Mouse (Mus musculus): ENCODE measurements around the gene Grik2.
A peak's percentile ranks its signal among the peaks of the same experiment; 100 is the strongest.
"Not testable (repeated sequence)": the region's sequence is repeated elsewhere in the genome, so short reads cannot be mapped to it uniquely, and the experiment has no call there.

Gene Grik2

GRCm38 (mm10) chr10:49652320-49652719 is 136.2 kb downstream of the Grik2 start:
- DNase-seq (ENCODE audit: low read depth, low spot score): peak; percentile 55

- DNase-seq (ENCODE audit: low read depth, low spot score): no peak
These were observed 141.4 kb downstream of the Grik2 start for GRCm38 (mm10) chr10:49647116-49647515.

- DNase-seq (ENCODE audit: low read depth, low spot score): no peak
These were observed 148.7 kb downstream of the Grik2 start for GRCm38 (mm10) chr10:49639901-49640300.

GRCm38 (mm10) chr10:49623951-49624350 is 164.6 kb downstream of the Grik2 start:
- no peak for DNase-seq (ENCODE audit: low read depth, low spot score)

GRCm38 (mm10) chr10:49597652-49598051 is 190.9 kb downstream of the Grik2 start:
- peak; percentile 22 for DNase-seq (ENCODE audit: low read depth, low spot score)

GRCm38 (mm10) chr10:49573514-49573913 is 215.1 kb downstream of the Grik2 start:
- DNase-seq (ENCODE audit: low read depth, low spot score): no peak

- DNase-seq (ENCODE audit: low read depth, low spot score): no peak
These were observed 228.6 kb downstream of the Grik2 start for GRCm38 (mm10) chr10:49559872-49560407.

GRCm38 (mm10) chr10:49542249-49542648 is 246.3 kb downstream of the Grik2 start:
- DNase-seq (ENCODE audit: low read depth, low spot score): no peak

GRCm38 (mm10) chr10:49519752-49520151 is 268.8 kb downstream of the Grik2 start:
- DNase-seq (ENCODE audit: low read depth, low spot score): no peak

GRCm38 (mm10) chr10:49500628-49501027 is 287.9 kb downstream of the Grik2 start:
- DNase-seq (ENCODE audit: low read depth, low spot score): no peak

GRCm38 (mm10) chr10:49497302-49497701 is 291.3 kb downstream of the Grik2 start:
- DNase-seq (ENCODE audit: low read depth, low spot score): no peak

GRCm38 (mm10) chr10:49481439-49481838 is 307.1 kb downstream of the Grik2 start:
- DNase-seq (ENCODE audit: low read depth, low spot score): no peak

- no peak for DNase-seq (ENCODE audit: low read depth, low spot score)
These were observed 308.3 kb downstream of the Grik2 start for GRCm38 (mm10) chr10:49480085-49480749.

- DNase-seq (ENCODE audit: low read depth, low spot score): no peak
These were observed 315.0 kb downstream of the Grik2 start for GRCm38 (mm10) chr10:49473613-49474012.

GRCm38 (mm10) chr10:49456791-49457190 is 331.8 kb downstream of the Grik2 start:
- DNase-seq (ENCODE audit: low read depth, low spot score): no peak

- no peak for DNase-seq (ENCODE audit: low read depth, low spot score)
These were observed 335.0 kb downstream of the Grik2 start for GRCm38 (mm10) chr10:49453535-49453934.

GRCm38 (mm10) chr10:49441369-49441768 is 347.2 kb downstream of the Grik2 start:
- DNase-seq (ENCODE audit: low read depth, low spot score): no peak

- DNase-seq (ENCODE audit: low read depth, low spot score): no peak
These were observed 351.5 kb downstream of the Grik2 start for GRCm38 (mm10) chr10:49437057-49437456.

GRCm38 (mm10) chr10:49436301-49436700 is 352.3 kb downstream of the Grik2 start:
- peak; percentile 83 for DNase-seq (ENCODE audit: low read depth, low spot score)

- no peak for DNase-seq (ENCODE audit: low read depth, low spot score)
These were observed 355.7 kb downstream of the Grik2 start for GRCm38 (mm10) chr10:49432825-49433224.

GRCm38 (mm10) chr10:49417206-49417605 is 371.4 kb downstream of the Grik2 start:
- DNase-seq (ENCODE audit: low read depth, low spot score): not testable (repeated sequence)

- DNase-seq (ENCODE audit: low read depth, low spot score): no peak
These were observed 405.6 kb downstream of the Grik2 start for GRCm38 (mm10) chr10:49382996-49383395.

GRCm38 (mm10) chr10:49381852-49382251 is 406.7 kb downstream of the Grik2 start:
- DNase-seq (ENCODE audit: low read depth, low spot score): no peak

- DNase-seq (ENCODE audit: low read depth, low spot score): no peak
These were observed 420.0 kb downstream of the Grik2 start for GRCm38 (mm10) chr10:49368601-49369000.

Measured in telencephalon, adult 2 months (tissue).